In genomic region chr5:129297657-129298349, GRCm38 (mm10) we compare ENCODE assay signal across 11 mouse cellular contexts.
DNase-seq lines count a peak whose midpoint lies in the region; ATAC-seq and TF ChIP-seq lines count a peak whose summit lies in the region.
"Had no signal": no experiment of that assay in that cellular context is flagged by ENCODE, and none has a peak within 500 bp of the region (broad histone marks: within the 10 kb centered on the region; RNA-seq: fewer than 3 reads in every experiment).

No protein-coding gene starts in this region.

- H3K9ac ChIP-seq in forebrain, postnatal 0 days, result no peak overlapping the region
- no peak overlapping the region for H3K9ac ChIP-seq in intestine, embryonic 15.5 days
- H3K9ac ChIP-seq: heart, embryonic 12.5 days; liver, embryonic 13.5 days had no signal

- no peak overlapping the region for H3K4me2 ChIP-seq in forebrain, postnatal 0 days (ENCODE audit: low read depth)
- no peak overlapping the region for H3K4me2 ChIP-seq in intestine, embryonic 15.5 days (replicated peaks)
- H3K4me2 ChIP-seq: heart, embryonic 12.5 days; liver, embryonic 13.5 days had no signal

- H3K4me3 ChIP-seq in brown adipose tissue, adult 24 weeks (ENCODE audit: insufficient read depth, low read depth, low read length), result no peak overlapping the region
- H3K4me3 ChIP-seq in forebrain, postnatal 0 days (ENCODE audit: low read depth, low read length), result no peak overlapping the region
- no peak overlapping the region for H3K4me3 ChIP-seq in intestine, embryonic 15.5 days (replicated peaks)
- H3K4me3 ChIP-seq: heart, embryonic 12.5 days; liver, embryonic 13.5 days had no signal

- intact Hi-C loops in heart, postnatal 14 days (cut with DNase I), result no loop called here

- WGBS in forebrain, postnatal 0 days, result 12% methylated on average over 11 of the region's 11 CpGs
- WGBS in intestine, embryonic 15.5 days, result 49% methylated on average over 11 of the region's 11 CpGs

- TF ChIP-seq CTCF in forebrain, postnatal 0 days (IDR thresholded peaks at IDR 0.05; ENCODE audit: low read depth), result peak; percentile 14; the same call in 1 of the 2 replicates

- DNase-seq in layer of hippocampus, postnatal 10 days (ENCODE audit: low spot score in 2 of 2), result peak; percentile 22 to 49
- DNase-seq in layer of hippocampus, postnatal 25 days (ENCODE audit: extremely low spot score in 1 of 2, low spot score in 1 of 2), result no peak
- DNase-seq in forebrain, postnatal 0 days, result peak; percentile 57
- peak; percentile 28 to 54 for DNase-seq in kidney, postnatal 4 days
- no peak for DNase-seq in ovary, postnatal 10 days (ENCODE audit: low spot score)
- DNase-seq in heart, postnatal 14 days, result no peak
- DNase-seq: adrenal gland, postnatal 10 days; liver, embryonic 13.5 days had no signal

- H3K36me3 ChIP-seq in forebrain, postnatal 0 days (ENCODE audit: insufficient read depth), result no peaks in the 10 kb centered on the region
- no peaks in the 10 kb centered on the region for H3K36me3 ChIP-seq in intestine, embryonic 15.5 days
- H3K36me3 ChIP-seq: heart, embryonic 12.5 days; liver, embryonic 13.5 days had no signal

- H3K27me3 ChIP-seq in forebrain, postnatal 0 days (ENCODE audit: insufficient read depth, low read length), result no peaks in the 10 kb centered on the region; the same call in 1 of the 2 replicates
- no peaks in the 10 kb centered on the region for H3K27me3 ChIP-seq in intestine, embryonic 15.5 days (replicated peaks)
- H3K27me3 ChIP-seq: liver, embryonic 13.5 days had no signal

- H3K4me1 ChIP-seq in brown adipose tissue, adult 24 weeks (ENCODE audit: control insufficient read depth, insufficient read depth, insufficient read length, low read length), result peaks cover 35% of the 10 kb centered on the region
- H3K4me1 ChIP-seq in forebrain, postnatal 0 days (ENCODE audit: insufficient read depth), result 0 out of 2 replicates have a peak, but pooled peaks cover 6% of the 10 kb centered on the region
- peaks cover 9% of the 10 kb centered on the region; the same call in 1 of the 2 replicates for H3K4me1 ChIP-seq in intestine, embryonic 15.5 days (replicated peaks)

- peak overlapping the region; percentile 88 for H3K27ac ChIP-seq in brown adipose tissue, adult 24 weeks (replicated peaks; ENCODE audit: low read depth, low read length)
- H3K27ac ChIP-seq in forebrain, postnatal 0 days (ENCODE audit: low read depth, low read length), result no peak overlapping the region
- no peak overlapping the region for H3K27ac ChIP-seq in intestine, embryonic 15.5 days
- H3K27ac ChIP-seq: liver, embryonic 13.5 days had no signal

- peak; percentile 56 for ATAC-seq in forebrain, postnatal 0 days
- ATAC-seq in intestine, embryonic 15.5 days, result no peak

- no peaks in the 10 kb centered on the region for H3K9me3 ChIP-seq in forebrain, postnatal 0 days (ENCODE audit: low read length)
- no peaks in the 10 kb centered on the region for H3K9me3 ChIP-seq in intestine, embryonic 15.5 days
- H3K9me3 ChIP-seq: heart, embryonic 12.5 days; liver, embryonic 13.5 days had no signal

Comparison
In these comparisons a context has a peak if more than half of its experiments do, and no peak if none do; other contexts are left out.
1. DNase-seq: peak in layer of hippocampus, postnatal 10 days (2 of 2), forebrain, postnatal 0 days (single experiment) and kidney, postnatal 4 days (2 of 2); none in layer of hippocampus, postnatal 25 days (0 of 2), ovary, postnatal 10 days (single experiment) and heart, postnatal 14 days (0 of 2).